Mouse (Mus musculus): Measurements from ENCODE around the gene Cacna2d2. TPM values are rescaled to one million over a fixed set of nuclear protein-coding genes. Genes with fewer than 3 reads are reported as not detected.

The Cacna2d2 gene
- polyA plus RNA-seq, 1 experiment: not detected

DNA sequence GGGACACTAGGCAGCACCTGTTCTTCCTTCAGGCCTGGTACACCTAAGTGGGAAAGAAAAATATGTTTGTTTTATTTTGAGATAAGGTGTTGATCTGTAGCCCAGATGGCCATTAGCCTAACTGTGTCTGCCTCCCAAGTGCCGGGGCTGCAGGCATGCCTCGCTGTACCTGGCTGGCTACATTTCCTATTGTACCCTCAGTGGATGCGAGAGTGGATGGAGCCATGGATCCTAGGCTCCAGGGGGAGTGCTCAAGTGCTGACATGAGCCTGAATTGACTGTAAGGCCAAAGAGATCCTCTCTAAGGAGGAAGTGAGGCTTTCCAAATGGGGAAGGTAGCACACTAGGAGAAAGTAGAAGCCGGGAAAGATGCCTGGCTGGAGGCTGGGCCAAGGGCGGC, 148.5 kb downstream of the Cacna2d2 start:
- H3K4me3 ChIP-seq (replicated peaks): peak overlapping the region; percentile 85
- H3K4me1 ChIP-seq: peaks cover 82% of the 10 kb centered on the region
- H3K36me3 ChIP-seq (replicated peaks; ENCODE audit: low read length): peaks cover 28% of the 10 kb centered on the region
- TF ChIP-seq GATA1 (IDR thresholded peaks at IDR 0.05; ENCODE audit: borderline replicate concordance, low read length) (no peak), FLI1 (IDR thresholded peaks at IDR 0.05; ENCODE audit: low read length) (no peak)
- H3K9me3 ChIP-seq: no peaks in the 10 kb centered on the region
- peaks cover 8% of the 10 kb centered on the region for H3K27me3 ChIP-seq (replicated peaks)

DNA sequence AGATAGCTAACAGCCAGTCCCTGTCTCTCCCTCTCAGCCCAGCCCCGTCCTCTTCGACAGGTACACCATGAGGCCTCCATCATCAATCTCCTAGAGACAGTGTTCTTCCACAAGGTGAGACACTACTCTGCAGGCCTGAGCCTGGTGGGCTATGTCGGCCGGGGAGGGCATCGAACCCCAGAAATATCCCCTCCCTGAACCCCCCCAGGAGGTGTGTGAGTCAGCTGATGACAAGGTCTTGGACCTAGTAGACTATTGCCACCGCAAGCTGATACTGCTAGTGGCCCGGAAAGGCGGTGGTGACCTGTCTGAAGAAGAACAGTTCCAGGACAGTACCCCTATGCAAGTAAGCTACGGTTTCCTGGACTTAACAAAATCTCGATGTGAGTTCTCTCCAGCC, 149.4 kb downstream of the Cacna2d2 start:
- H3K4me3 ChIP-seq (replicated peaks): no peak overlapping the region
- peaks cover 23% of the 10 kb centered on the region for H3K36me3 ChIP-seq (replicated peaks; ENCODE audit: low read length)
- peaks cover 8% of the 10 kb centered on the region for H3K27me3 ChIP-seq (replicated peaks)
- no peak for TF ChIP-seq FLI1 (IDR thresholded peaks at IDR 0.05; ENCODE audit: low read length)
- TF ChIP-seq GATA1 (IDR thresholded peaks at IDR 0.05; ENCODE audit: borderline replicate concordance, low read length): no peak
- peaks cover 85% of the 10 kb centered on the region for H3K4me1 ChIP-seq
- H3K9me3 ChIP-seq: no peaks in the 10 kb centered on the region

DNA sequence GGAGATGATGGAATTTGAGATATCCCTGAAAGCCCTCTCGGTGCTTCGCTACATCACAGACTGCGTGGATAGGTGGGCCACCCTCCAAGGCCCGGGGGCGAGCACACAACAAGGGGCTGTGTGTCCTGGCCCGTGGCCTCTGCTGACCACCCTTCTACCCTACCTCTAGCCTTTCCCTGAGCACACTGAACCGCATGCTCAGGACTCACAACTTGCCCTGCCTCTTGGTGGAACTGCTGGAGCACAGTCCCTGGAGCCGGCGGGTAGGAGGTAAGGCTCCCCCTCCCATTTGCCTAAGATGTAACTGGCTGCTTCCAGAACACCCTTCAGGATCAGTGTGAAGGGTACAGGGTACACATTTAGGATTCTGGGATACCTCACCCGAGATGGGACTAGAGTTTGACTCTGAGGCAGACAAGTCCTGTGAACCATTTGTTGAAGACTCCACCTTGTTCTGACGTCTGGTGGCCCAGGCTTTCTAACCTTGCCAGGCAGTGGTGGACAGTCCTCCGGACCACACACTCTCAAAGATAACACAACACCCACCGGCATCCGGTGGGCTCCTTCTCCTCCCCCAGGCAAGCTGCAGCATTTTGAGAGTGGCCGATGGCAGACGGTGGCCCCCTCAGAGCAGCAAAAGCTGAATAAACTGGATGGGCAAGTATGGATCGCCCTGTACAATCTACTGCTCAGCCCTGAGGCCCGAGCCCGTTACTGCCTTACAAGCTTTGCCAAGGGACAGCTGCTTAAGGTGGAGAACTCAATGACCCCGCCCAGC, 150.1 kb downstream of the Cacna2d2 start:
- no peak for TF ChIP-seq GATA1 (IDR thresholded peaks at IDR 0.05; ENCODE audit: borderline replicate concordance, low read length)
- no peak for TF ChIP-seq FLI1 (IDR thresholded peaks at IDR 0.05; ENCODE audit: low read length)
- peaks cover 8% of the 10 kb centered on the region for H3K27me3 ChIP-seq (replicated peaks)
- no peaks in the 10 kb centered on the region for H3K9me3 ChIP-seq
- no peak overlapping the region for H3K4me3 ChIP-seq (replicated peaks)
- H3K36me3 ChIP-seq (replicated peaks; ENCODE audit: low read length): peaks cover 17% of the 10 kb centered on the region
- peaks cover 87% of the 10 kb centered on the region for H3K4me1 ChIP-seq

DNA sequence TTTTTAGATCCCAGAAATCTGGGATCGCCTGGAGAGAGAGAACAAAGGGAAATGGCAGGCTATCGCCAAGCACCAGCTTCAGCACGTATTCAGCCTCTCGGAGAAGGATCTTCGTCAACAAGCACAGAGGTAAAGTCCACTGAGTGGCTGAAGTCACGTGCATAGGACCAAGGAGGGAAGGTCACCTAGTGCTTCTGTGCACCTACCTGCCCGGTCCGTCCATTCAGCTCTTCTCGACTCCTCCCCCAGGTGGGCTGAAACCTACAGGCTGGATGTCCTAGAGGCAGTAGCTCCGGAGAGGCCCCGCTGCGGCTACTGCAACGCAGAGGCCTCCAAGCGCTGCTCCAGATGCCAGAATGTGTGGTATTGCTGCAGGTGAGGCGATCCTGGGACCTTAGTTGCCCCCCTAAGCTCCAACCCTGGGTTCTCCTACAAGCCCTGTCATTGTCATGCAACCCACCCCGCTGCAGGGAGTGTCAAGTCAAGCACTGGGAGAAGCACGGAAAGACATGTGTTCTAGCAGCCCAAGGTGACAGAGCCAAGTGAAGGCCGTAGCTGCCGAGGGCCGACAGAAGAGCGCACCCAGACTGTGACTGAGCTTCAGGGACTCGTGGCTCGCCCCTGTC, 151.2 kb downstream of the Cacna2d2 start:
- Histone ChIP-seq H3K4me1 (peaks cover 78% of the 10 kb centered on the region), H3K36me3 (replicated peaks; ENCODE audit: low read length) (peaks cover 6% of the 10 kb centered on the region), H3K9me3 (no peaks in the 10 kb centered on the region), H3K27me3 (replicated peaks) (peaks cover 8% of the 10 kb centered on the region), H3K4me3 (replicated peaks) (peak overlapping the region; percentile 96)
- TF ChIP-seq FLI1 (IDR thresholded peaks at IDR 0.05; ENCODE audit: low read length) (no peak), GATA1 (IDR thresholded peaks at IDR 0.05; ENCODE audit: borderline replicate concordance, low read length) (no peak)

DNA sequence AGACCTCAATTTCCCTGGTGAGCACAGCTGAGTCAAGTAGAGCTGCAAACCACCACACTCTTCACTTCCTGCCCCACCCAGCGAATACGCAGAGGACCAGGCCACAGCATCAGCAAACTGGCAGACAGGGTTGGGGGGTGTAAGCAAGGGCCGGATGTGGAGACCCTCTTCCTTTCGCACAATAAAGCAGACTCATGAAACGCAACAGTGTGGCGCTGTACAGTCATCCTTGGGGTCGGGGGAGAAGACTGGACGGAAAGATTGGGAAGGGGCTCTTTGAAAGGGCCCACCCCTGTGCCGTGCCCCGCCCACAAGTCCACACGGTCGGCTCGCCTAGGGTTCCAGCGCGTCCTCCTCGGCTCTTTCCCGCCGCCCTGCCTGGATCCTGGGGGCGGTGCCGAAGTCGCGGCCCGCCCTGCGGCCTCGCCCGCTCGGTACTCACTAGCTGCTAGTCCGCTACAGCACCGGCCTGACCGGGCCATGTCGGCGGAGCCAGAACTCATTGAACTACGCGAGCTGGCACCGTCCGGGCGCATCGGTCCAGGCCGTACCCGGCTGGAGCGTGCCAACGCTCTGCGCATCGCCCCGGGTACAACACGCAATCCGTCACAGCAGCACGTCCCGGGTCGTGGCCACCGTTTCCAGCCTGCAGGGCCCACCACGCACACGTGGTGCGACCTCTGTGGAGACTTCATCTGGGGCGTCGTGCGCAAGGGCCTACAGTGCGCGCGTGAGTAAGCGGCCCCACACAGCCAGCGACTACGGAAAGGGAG, 151.9 kb downstream of the Cacna2d2 start, which contains the start of gene Rassf1:
TSS of gene Rassf1 (plus strand) at position 439 of the 773 bp plus-strand sequence.
- Histone ChIP-seq H3K4me3 (replicated peaks) (peak within 1 kb of the TSS; percentile 96), H3K27me3 (replicated peaks) (peaks cover 8% of the 10 kb centered on the region), H3K4me1 (peaks cover 77% of the 10 kb centered on the region), H3K9me3 (no peaks in the 10 kb centered on the region), H3K36me3 (replicated peaks; ENCODE audit: low read length) (peaks cover 2% of the 10 kb centered on the region)
- no peak for TF ChIP-seq GATA1 (IDR thresholded peaks at IDR 0.05; ENCODE audit: borderline replicate concordance, low read length)
- no peak for TF ChIP-seq FLI1 (IDR thresholded peaks at IDR 0.05; ENCODE audit: low read length)

GRCm38 (mm10) chr9:107551890-107552355, 152.5 kb downstream of the Cacna2d2 start:
- TF ChIP-seq GATA1 (IDR thresholded peaks at IDR 0.05; ENCODE audit: borderline replicate concordance, low read length): no peak
- Histone ChIP-seq H3K27me3 (replicated peaks) (peaks cover 8% of the 10 kb centered on the region), H3K4me1 (peaks cover 77% of the 10 kb centered on the region), H3K9me3 (no peaks in the 10 kb centered on the region), H3K4me3 (replicated peaks) (peak overlapping the region; percentile 96), H3K36me3 (replicated peaks; ENCODE audit: low read length) (peaks cover 6% of the 10 kb centered on the region)

DNA sequence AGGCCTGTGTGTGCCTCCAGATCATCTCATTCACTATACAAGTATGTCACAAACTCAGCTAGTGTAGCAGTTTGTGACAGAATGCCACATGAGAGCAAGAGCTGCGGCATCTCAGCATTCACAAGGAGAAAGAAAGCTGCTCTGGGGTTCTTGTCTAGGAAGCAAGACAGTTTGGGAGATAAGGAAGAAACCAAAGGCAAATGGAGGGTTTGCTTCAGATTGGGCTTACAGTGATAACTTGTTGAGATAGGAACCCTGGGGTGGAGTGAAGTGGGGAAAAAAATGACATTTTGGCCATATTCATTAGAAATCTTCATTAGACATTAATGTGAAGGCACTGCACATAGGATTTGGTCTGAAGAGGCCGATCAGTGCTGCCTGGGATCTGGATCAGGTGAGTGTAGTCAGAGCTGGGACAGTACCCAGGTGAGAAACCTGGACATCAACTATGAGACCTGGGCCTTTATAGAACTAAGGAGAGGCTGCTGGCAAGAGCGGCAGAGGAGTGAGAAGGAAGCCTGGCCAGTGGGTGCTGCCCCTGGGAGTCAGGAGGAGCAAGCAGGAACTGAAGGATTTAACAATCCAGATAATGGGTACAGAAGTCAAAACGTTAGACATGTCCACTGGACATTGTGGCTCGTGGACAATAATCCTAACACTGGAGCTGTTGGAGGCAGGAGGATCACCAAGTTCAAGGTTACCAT, 153.4 kb downstream of the Cacna2d2 start:
- Histone ChIP-seq H3K9me3 (no peaks in the 10 kb centered on the region), H3K27me3 (replicated peaks) (peaks cover 8% of the 10 kb centered on the region), H3K4me1 (peaks cover 77% of the 10 kb centered on the region), H3K4me3 (replicated peaks) (peak overlapping the region; percentile 96), H3K36me3 (replicated peaks; ENCODE audit: low read length) (peaks cover 15% of the 10 kb centered on the region)
- TF ChIP-seq GATA1 (IDR thresholded peaks at IDR 0.05; ENCODE audit: borderline replicate concordance, low read length) (no peak), FLI1 (IDR thresholded peaks at IDR 0.05; ENCODE audit: low read length) (no peak)

DNA sequence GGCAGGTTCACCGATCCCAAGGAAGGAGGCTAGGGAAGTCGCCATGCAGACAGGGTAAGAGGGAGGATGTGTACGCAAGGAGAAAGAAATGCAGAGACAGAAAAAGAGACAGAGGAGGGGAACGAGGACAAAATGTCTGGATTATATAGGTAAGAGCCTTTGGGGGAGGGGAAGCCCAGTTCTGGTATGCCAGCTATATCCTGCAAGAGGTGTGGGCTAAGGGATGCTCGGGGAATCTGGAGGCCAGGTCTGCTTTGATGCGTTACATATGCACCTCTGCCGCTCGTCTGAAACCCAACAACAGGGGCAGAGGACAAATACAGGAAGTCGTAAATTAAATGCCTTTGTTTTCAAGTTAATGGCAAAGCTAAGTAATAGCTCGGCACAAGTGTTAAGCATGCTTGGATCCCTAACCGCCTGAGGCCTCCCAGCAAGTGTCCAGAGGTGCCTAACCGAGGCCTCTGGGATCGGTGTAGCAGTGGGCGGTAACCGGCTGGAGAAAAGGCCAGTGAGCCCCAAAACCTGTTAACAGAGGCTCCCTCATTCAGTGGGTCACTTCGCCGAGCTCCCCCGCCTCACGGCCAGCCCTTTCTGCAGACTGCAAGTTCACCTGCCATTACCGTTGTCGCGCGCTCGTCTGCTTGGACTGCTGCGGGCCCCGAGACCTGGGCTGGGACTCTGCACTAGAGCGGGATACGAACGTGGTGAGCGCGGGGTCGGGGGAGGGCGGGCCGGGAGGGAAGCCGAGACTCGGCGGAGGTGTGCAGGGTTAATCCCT, 154.3 kb downstream of the Cacna2d2 start:
- no peaks in the 10 kb centered on the region for H3K9me3 ChIP-seq
- peaks cover 70% of the 10 kb centered on the region for H3K4me1 ChIP-seq
- H3K27me3 ChIP-seq (replicated peaks): peaks cover 8% of the 10 kb centered on the region
- H3K36me3 ChIP-seq (replicated peaks; ENCODE audit: low read length): peaks cover 24% of the 10 kb centered on the region
- TF ChIP-seq FLI1 (IDR thresholded peaks at IDR 0.05; ENCODE audit: low read length) (no peak), GATA1 (IDR thresholded peaks at IDR 0.05; ENCODE audit: borderline replicate concordance, low read length) (no peak)
- H3K4me3 ChIP-seq (replicated peaks): peak overlapping the region; percentile 96

Measured in megakaryocyte, embryonic 14.5 days (primary cell).